Mouse (Mus musculus) stomach, postnatal 0 days (tissue): ENCODE measurements around the gene Tcf20.

Experiments
- CTCF ChIP-seq: IDR thresholded peaks from 2 replicates; pipeline ENCODE4 v1.5.1; 2016; ENCODE audit warnings: antibody characterized with exemption, low read depth, mild to moderate bottlenecking, moderate library complexity
- EP300 ChIP-seq: optimal IDR thresholded peaks from 2 replicates; pipeline ENCODE3; 2016; ENCODE audit warnings: antibody characterized with exemption

DNA sequence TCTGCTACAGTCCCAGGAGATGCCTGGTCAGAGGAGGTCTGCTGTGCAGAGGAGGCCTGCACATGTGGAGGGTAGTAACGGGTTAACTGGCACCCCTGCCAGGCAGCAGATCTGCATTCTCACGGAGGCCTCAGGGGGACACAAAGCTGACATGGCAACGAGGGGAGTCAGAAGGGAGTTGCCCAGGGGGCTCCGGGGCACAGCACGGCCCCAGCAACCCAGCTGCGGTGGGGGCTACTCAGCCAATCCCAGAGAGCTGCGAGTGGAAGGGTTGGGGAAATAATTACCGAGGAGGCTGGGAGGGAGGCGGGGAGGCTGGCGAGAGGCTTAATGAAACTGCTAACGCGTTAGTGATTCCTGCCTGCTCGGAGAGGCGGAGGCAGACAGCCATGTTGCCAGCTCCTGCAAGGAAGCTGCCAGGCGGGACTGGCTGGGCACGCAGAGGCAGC lies 29.4 kb downstream of the Tcf20 start:
- TF ChIP-seq EP300 (no peak), CTCF (no peak)
